Mouse (Mus musculus) stomach, postnatal 0 days (tissue): Measurements from ENCODE around the gene Cep55. TPM values are rescaled to one million over a fixed set of nuclear protein-coding genes. Genes with fewer than 3 reads are reported as not detected.
A peak's percentile ranks its signal among the peaks of the same experiment; 100 is the strongest.

Experiments
- ATAC-seq: fragments of 200-750 bp; cut with Nextera tagmentation; 2 replicates; pipeline ENCODE4 v1.8.0; 2017; ENCODE audit not compliant: low FRiP score, low TSS enrichment
- DNase-seq: peaks from one replicate; pipeline ENCODE4 v3.0.0-alpha.2; 2016; ENCODE audit warnings: low spot score
- H3K27ac ChIP-seq: fragments of 300-500 bp; sonication (generic); replicated peaks from 2 replicates; pipeline ENCODE4 v1.5.1; 2014; ENCODE audit warnings: mild to moderate bottlenecking, control low read depth
- H3K27me3 ChIP-seq: fragments of 300-500 bp; sonication (generic); 2 replicates; pipeline ENCODE4 v1.6.1; 2014; ENCODE audit warnings: low read length; ENCODE audit not compliant: control insufficient read depth, insufficient read depth
- H3K36me3 ChIP-seq: fragments of 300-500 bp; sonication (generic); 2 replicates; pipeline ENCODE4 v1.6.1; 2014; ENCODE audit warnings: low read length, mixed read lengths; ENCODE audit not compliant: control insufficient read depth, insufficient read depth
- H3K4me1 ChIP-seq: fragments of 300-500 bp; sonication (generic); replicated peaks from 2 replicates; pipeline ENCODE4 v1.6.1; 2014; ENCODE audit warnings: antibody characterized with exemption; ENCODE audit not compliant: control insufficient read depth, insufficient read depth
- H3K4me2 ChIP-seq: fragments of 300-500 bp; sonication (generic); replicated peaks from 2 replicates; pipeline ENCODE4 v1.6.1; 2014; ENCODE audit warnings: low read depth, mild to moderate bottlenecking, control low read depth, moderate library complexity
- H3K4me3 ChIP-seq: fragments of 300-500 bp; sonication (generic); 2 replicates; pipeline ENCODE4 v1.5.1; 2014; ENCODE audit warnings: low read depth, low read length, control low read depth
- H3K9ac ChIP-seq: fragments of 300-500 bp; sonication (generic); 2 replicates; pipeline ENCODE4 v1.6.1; 2014; ENCODE audit warnings: mild to moderate bottlenecking, low read length, control low read depth, mixed read lengths
- H3K9me3 ChIP-seq: fragments of 300-500 bp; sonication (generic); 2 replicates; pipeline ENCODE4 v1.6.1; 2016; ENCODE audit warnings: low read length; ENCODE audit not compliant: control insufficient read depth
- CTCF ChIP-seq: IDR thresholded peaks from 2 replicates; pipeline ENCODE4 v1.5.1; 2016; ENCODE audit warnings: antibody characterized with exemption, low read depth, mild to moderate bottlenecking, moderate library complexity
- EP300 ChIP-seq: optimal IDR thresholded peaks from 2 replicates; pipeline ENCODE3; 2016; ENCODE audit warnings: antibody characterized with exemption
- WGBS: fragments of 180-500 bp; shearing (Covaris S2); extraction: QIAGEN DNeasy Blood & Tissue Kit; methylation state at CpG from one replicate; pipeline ENCODE4 v1.1.7; 2014; 5-methylcytosine and 5-hydroxymethylcytosine counted together
- polyA plus RNA-seq: library from polyadenylated mRNA; unstranded; fragments of >200 nt; fragmentation: Nextera tagmentation; extraction: Ambion mirVana; gene quantifications from 2 replicates; pipeline ENCODE4 v1.2.1, GENCODE M21; 2015

Gene Cep55
- polyA plus RNA-seq, 1 experiment from 2014 or later: 8.7 TPM

GRCm38 (mm10) chr19:38029871-38030270 is 24.9 kb upstream of the Cep55 start:
- no peak overlapping the region for H3K4me3 ChIP-seq
- H3K9ac ChIP-seq: 0 out of 2 replicates have a peak overlapping the region, but pooled peaks have one; percentile 14
- no peaks in the 10 kb centered on the region for H3K36me3 ChIP-seq
- no peaks in the 10 kb centered on the region for H3K27me3 ChIP-seq
- ATAC-seq: no peak
- 38% methylated on average over 3 of the region's 3 CpGs for WGBS
- H3K4me1 ChIP-seq: peaks cover 24% of the 10 kb centered on the region
- H3K9me3 ChIP-seq: no peaks in the 10 kb centered on the region
- H3K27ac ChIP-seq: peak overlapping the region; percentile 77
- TF ChIP-seq CTCF (no peak), EP300 (no peak)
- DNase-seq: no peak
- peak overlapping the region; percentile 34; the same call in 1 of the 2 replicates for H3K4me2 ChIP-seq

GRCm38 (mm10) chr19:38030673-38031137 is 24.1 kb upstream of the Cep55 start:
- 1% methylated on average over 10 of the region's 23 CpGs for WGBS
- Histone ChIP-seq H3K4me1 (peaks cover 21% of the 10 kb centered on the region), H3K27me3 (no peaks in the 10 kb centered on the region), H3K9ac (no peak overlapping the region), H3K36me3 (no peaks in the 10 kb centered on the region), H3K4me3 (no peak overlapping the region), H3K27ac (peak overlapping the region; percentile 77), H3K4me2 (peak overlapping the region; percentile 40), H3K9me3 (no peaks in the 10 kb centered on the region)
- DNase-seq (peak; percentile 45), ATAC-seq (no peak; the same call in 1 of the 2 replicates)
- no peak for TF ChIP-seq CTCF
- TF ChIP-seq EP300: no peak

- TF ChIP-seq CTCF (no peak), EP300 (no peak)
- ATAC-seq: no peak
- Histone ChIP-seq H3K4me2 (peak overlapping the region; percentile 40), H3K27ac (0 out of 2 replicates have a peak overlapping the region, but pooled peaks have one; percentile 4), H3K4me3 (no peak overlapping the region), H3K4me1 (peaks cover 17% of the 10 kb centered on the region), H3K9me3 (no peaks in the 10 kb centered on the region), H3K9ac (no peak overlapping the region), H3K27me3 (no peaks in the 10 kb centered on the region), H3K36me3 (no peaks in the 10 kb centered on the region)
- DNase-seq: no peak
- 51% methylated on average over 9 of the region's 9 CpGs for WGBS
Measured at GRCm38 (mm10) chr19:38031144-38031543, 23.7 kb upstream of the Cep55 start.

- ATAC-seq: peak; percentile 69
- WGBS: 59% methylated on average over 15 of the region's 15 CpGs
- H3K4me2 ChIP-seq: no peak overlapping the region
- no peaks in the 10 kb centered on the region for H3K27me3 ChIP-seq
- no peak for TF ChIP-seq EP300
- no peak for TF ChIP-seq CTCF
- H3K36me3 ChIP-seq: no peaks in the 10 kb centered on the region
- H3K4me1 ChIP-seq: peaks cover 11% of the 10 kb centered on the region
- H3K9me3 ChIP-seq: no peaks in the 10 kb centered on the region
- H3K9ac ChIP-seq: no peak overlapping the region
- peak overlapping the region; percentile 85 for H3K27ac ChIP-seq
- H3K4me3 ChIP-seq: no peak overlapping the region
- DNase-seq: peak; percentile 51
Measured at GRCm38 (mm10) chr19:38032993-38033734, 21.6 kb upstream of the Cep55 start.

GRCm38 (mm10) chr19:38033735-38034057 is 21.1 kb upstream of the Cep55 start:
- Histone ChIP-seq H3K9me3 (no peaks in the 10 kb centered on the region), H3K27me3 (no peaks in the 10 kb centered on the region), H3K4me1 (peaks cover 10% of the 10 kb centered on the region), H3K9ac (no peak overlapping the region), H3K27ac (peak overlapping the region; percentile 85), H3K4me2 (no peak overlapping the region), H3K4me3 (no peak overlapping the region), H3K36me3 (no peaks in the 10 kb centered on the region)
- no peak for TF ChIP-seq EP300
- TF ChIP-seq CTCF: no peak
- DNase-seq (no peak), ATAC-seq (no peak)
- WGBS: 82% methylated on average over 2 of the region's 2 CpGs

- H3K9me3 ChIP-seq: no peaks in the 10 kb centered on the region
- no peak for DNase-seq
- peaks cover 10% of the 10 kb centered on the region for H3K4me1 ChIP-seq
- no peak overlapping the region for H3K27ac ChIP-seq
- no peak overlapping the region for H3K9ac ChIP-seq
- 44% methylated on average over 2 of the region's 2 CpGs for WGBS
- no peak for ATAC-seq
- no peak for TF ChIP-seq EP300
- no peak for TF ChIP-seq CTCF
- no peaks in the 10 kb centered on the region for H3K27me3 ChIP-seq
- H3K4me2 ChIP-seq: no peak overlapping the region
- H3K36me3 ChIP-seq: no peaks in the 10 kb centered on the region
- H3K4me3 ChIP-seq: no peak overlapping the region
Measured at GRCm38 (mm10) chr19:38034696-38035095, 20.1 kb upstream of the Cep55 start.
